Mouse (Mus musculus) liver, embryonic 14.5 days (tissue): ENCODE data around the gene Igfbp4. TPM values are rescaled to one million over a fixed set of nuclear protein-coding genes. Genes with fewer than 3 reads are reported as not detected.

Experiments
- ATAC-seq: fragments of 200-750 bp; cut with Nextera tagmentation; 2 replicates; pipeline ENCODE4 v1.8.0; 2017; ENCODE audit warnings: moderate number of reproducible peaks, mild to moderate bottlenecking, moderate library complexity; ENCODE audit not compliant: insufficient read depth
- DNase-seq, 3 experiments: peaks; one replicate each; pipeline ENCODE4 v3.0.0-alpha.2; 2012 to 2013; ENCODE audit warnings: low read depth in 3 of 3, low spot score in 3 of 3
- H3K27ac ChIP-seq: fragments of 300-500 bp; sonication (generic); 2 replicates; pipeline ENCODE4 v1.5.1; 2014; ENCODE audit warnings: moderate library complexity, mild to moderate bottlenecking, control low read depth, inconsistent platforms
- H3K27me3 ChIP-seq: fragments of 300-500 bp; sonication (generic); 2 replicates; pipeline ENCODE4 v1.6.1; 2014; ENCODE audit warnings: mild to moderate bottlenecking, low read length, moderate library complexity; ENCODE audit not compliant: control insufficient read depth, insufficient read depth
- H3K36me3 ChIP-seq: fragments of 300-500 bp; sonication (generic); replicated peaks from 2 replicates; pipeline ENCODE4 v1.6.1; 2014; ENCODE audit warnings: low read depth; ENCODE audit not compliant: control insufficient read depth, insufficient read depth
- H3K4me1 ChIP-seq, 2 experiments: fragments of 200-500 bp in 1 of 2; fragments of 300-500 bp in 1 of 2; sonication (generic) in 1 of 2; replicated peaks; 2 replicates each; pipeline ENCODE4 v1.6.1; 2012 to 2014; ENCODE audit warnings: antibody characterized with exemption in 1 of 2, inconsistent platforms in 1 of 2, low read length in 1 of 2; ENCODE audit not compliant: control insufficient read depth in 2 of 2, insufficient read depth in 2 of 2
- H3K4me2 ChIP-seq: fragments of 300-500 bp; sonication (generic); 2 replicates; pipeline ENCODE4 v1.6.1; 2014; ENCODE audit warnings: low read depth, mild to moderate bottlenecking, control low read depth, moderate library complexity
- H3K4me3 ChIP-seq, 2 experiments: fragments of 200-500 bp in 1 of 2; fragments of 300-500 bp in 1 of 2; sonication (generic) in 1 of 2; 2 replicates each; pipeline ENCODE4 v1.5.1; 2012 to 2014; ENCODE audit warnings: low read depth in 2 of 2, low read length in 2 of 2, mild to moderate bottlenecking in 2 of 2, control low read depth in 1 of 2, inconsistent platforms in 1 of 2, moderate library complexity in 1 of 2; ENCODE audit not compliant: insufficient read depth in 1 of 2
- H3K9ac ChIP-seq: fragments of 300-500 bp; sonication (generic); replicated peaks from 2 replicates; pipeline ENCODE4 v1.6.1; 2014; ENCODE audit warnings: mild to moderate bottlenecking, control low read depth, moderate library complexity
- H3K9me3 ChIP-seq: fragments of 300-500 bp; sonication (generic); 2 replicates; pipeline ENCODE4 v1.6.1; 2016; ENCODE audit warnings: low read length, mixed read lengths; ENCODE audit not compliant: control insufficient read depth
- CTCF ChIP-seq: IDR thresholded peaks from 2 replicates; pipeline ENCODE4 v1.5.1; 2016; ENCODE audit warnings: antibody characterized with exemption, low read depth, control low read depth
- EP300 ChIP-seq: IDR thresholded peaks from 2 replicates; pipeline ENCODE4 v1.6.1; 2016; ENCODE audit warnings: antibody characterized with exemption, low read depth
- WGBS: fragments of 180-500 bp; shearing (Covaris S2); extraction: QIAGEN DNeasy Blood & Tissue Kit; methylation state at CpG from one replicate; pipeline ENCODE4 v1.1.7; 2014; ENCODE audit not compliant: insufficient replicate concordance; 5-methylcytosine and 5-hydroxymethylcytosine counted together
- polyA plus RNA-seq, 2 experiments: library from polyadenylated mRNA; depleted of rRNA in 1 of 2; stranded (reverse) in 1 of 2; unstranded in 1 of 2; fragments of >200 nt; fragmentation: Nextera tagmentation in 1 of 2; extraction: Ambion mirVana in 1 of 2; gene quantifications; 2 replicates each; pipeline versions ENCODE4 v1.2.1 to v1.2.3; 2012 to 2014

Igfbp4 gene
- polyA plus RNA-seq, 2 experiments = 71.4 to 115 TPM

- WGBS = 66% methylated on average over 5 of the region's 5 CpGs
- Histone ChIP-seq H3K9me3 (no peaks in the 10 kb centered on the region), H3K4me3 (no peak overlapping the region), H3K27ac (no peak overlapping the region), H3K9ac (no peak overlapping the region), H3K27me3 (peaks cover 37% of the 10 kb centered on the region), H3K4me1 (peaks cover 0 to 14% of the 10 kb centered on the region in 2 experiments; a peak in 2 of 4 replicates), H3K4me2 (peak overlapping the region; percentile 46), H3K36me3 (no peaks in the 10 kb centered on the region; the same call in 1 of the 2 replicates)
- DNase-seq = peak in 1 of 3 experiments; percentile 32
- TF ChIP-seq CTCF (no peak), EP300 (no peak)
- peak; percentile 36 for ATAC-seq
These were observed 3.3 kb downstream of the Igfbp4 start for GRCm38 (mm10) chr11:99044306-99044705.

GRCm38 (mm10) chr11:99045159-99045889 lies 4.3 kb downstream of the Igfbp4 start:
- Histone ChIP-seq H3K27me3 (peaks cover 27% of the 10 kb centered on the region), H3K9me3 (no peaks in the 10 kb centered on the region), H3K27ac (no peak overlapping the region), H3K36me3 (no peaks in the 10 kb centered on the region; the same call in 1 of the 2 replicates), H3K4me3 (no peak overlapping the region), H3K9ac (no peak overlapping the region), H3K4me1 (peaks cover 0 to 14% of the 10 kb centered on the region in 2 experiments; a peak in 2 of 4 replicates), H3K4me2 (peak overlapping the region; percentile 11)
- 66% methylated on average over 12 of the region's 12 CpGs for WGBS
- TF ChIP-seq EP300 (no peak), CTCF (no peak)
- DNase-seq (peak in 2 of 3 experiments; percentile 37 to 41), ATAC-seq (peak; percentile 66)

- DNase-seq = no peak
- peaks cover 9% of the 10 kb centered on the region for H3K27me3 ChIP-seq
- H3K27ac ChIP-seq = no peak overlapping the region
- TF ChIP-seq EP300 (no peak), CTCF (no peak)
- H3K9ac ChIP-seq = no peak overlapping the region
- WGBS = 59% methylated on average over 5 of the region's 5 CpGs
- no peaks in the 10 kb centered on the region; the same call in 1 of the 2 replicates for H3K36me3 ChIP-seq
- peaks cover 0 to 12% of the 10 kb centered on the region in 2 experiments; a peak in 2 of 4 replicates for H3K4me1 ChIP-seq
- H3K4me2 ChIP-seq = no peak overlapping the region
- H3K9me3 ChIP-seq = no peaks in the 10 kb centered on the region
- H3K4me3 ChIP-seq = no peak overlapping the region
- ATAC-seq = no peak
These were observed 6.1 kb downstream of the Igfbp4 start for GRCm38 (mm10) chr11:99047120-99047519.

- Histone ChIP-seq H3K36me3 (no peaks in the 10 kb centered on the region; the same call in 1 of the 2 replicates), H3K27ac (no peak overlapping the region)
- WGBS = 65% methylated on average over 2 of the region's 2 CpGs
These were observed 6.6 kb downstream of the Igfbp4 start for GRCm38 (mm10) chr11:99047643-99048042.

GRCm38 (mm10) chr11:99055143-99055542 lies 14.1 kb downstream of the Igfbp4 start:
- TF ChIP-seq CTCF (no peak), EP300 (no peak)
- Histone ChIP-seq H3K27ac (no peak overlapping the region), H3K4me1 (no peaks in the 10 kb centered on the region), H3K4me2 (no peak overlapping the region), H3K36me3 (no peaks in the 10 kb centered on the region), H3K4me3 (no peak overlapping the region), H3K27me3 (no peaks in the 10 kb centered on the region), H3K9me3 (no peaks in the 10 kb centered on the region), H3K9ac (no peak overlapping the region)
- ATAC-seq (no peak), DNase-seq (no peak)
- WGBS = 43% methylated on average over 4 of the region's 4 CpGs

More at GRCm38 (mm10) chr11:99047643-99048042, 6.6 kb downstream of the Igfbp4 start:
- Histone ChIP-seq H3K27me3 (peaks cover 4% of the 10 kb centered on the region), H3K9ac (no peak overlapping the region), H3K4me3 (no peak overlapping the region), H3K9me3 (no peaks in the 10 kb centered on the region), H3K4me2 (no peak overlapping the region), H3K4me1 (peaks cover 0 to 11% of the 10 kb centered on the region in 2 experiments; a peak in 2 of 4 replicates)
- TF ChIP-seq CTCF = no peak
- TF ChIP-seq EP300 = no peak
- ATAC-seq = no peak
- DNase-seq = no peak
